Mouse (Mus musculus): Measurements from ENCODE around the gene Zfpm1. TPM values are rescaled to one million over a fixed set of nuclear protein-coding genes. Genes with fewer than 3 reads are reported as not detected.

The Zfpm1 gene
- polyA plus RNA-seq, 1 experiment from 2014 or later: 0.65 TPM

- no peak overlapping the region for H3K9ac ChIP-seq (replicated peaks; ENCODE audit: low read depth, low read length)
- no peak for ATAC-seq
- H3K4me1 ChIP-seq (replicated peaks; ENCODE audit: control insufficient read depth, insufficient read depth, low read length): peaks cover 12% of the 10 kb centered on the region
- no peak overlapping the region for H3K4me2 ChIP-seq (ENCODE audit: low read length)
- H3K27me3 ChIP-seq (replicated peaks; ENCODE audit: control insufficient read depth, insufficient read depth, low read length): 0 out of 2 replicates have a peak, but pooled peaks cover 2% of the 10 kb centered on the region
- no peaks in the 10 kb centered on the region for H3K9me3 ChIP-seq (ENCODE audit: control insufficient read depth, low read length)
- H3K4me3 ChIP-seq (replicated peaks; ENCODE audit: low read length): no peak overlapping the region
- no peaks in the 10 kb centered on the region for H3K36me3 ChIP-seq (ENCODE audit: control insufficient read depth, insufficient read depth)
- 71% methylated on average over 7 of the region's 7 CpGs for whole genome bisulfite sequencing
- no peak overlapping the region for H3K27ac ChIP-seq (ENCODE audit: low read length)
Measured at GRCm38 (mm10) chr8:122270555-122270954, 11.4 kb upstream of the Zfpm1 start.

- Histone ChIP-seq H3K27me3 (replicated peaks; ENCODE audit: control insufficient read depth, insufficient read depth, low read length) (0 out of 2 replicates have a peak, but pooled peaks cover 2% of the 10 kb centered on the region), H3K4me2 (ENCODE audit: low read length) (no peak overlapping the region), H3K9me3 (ENCODE audit: control insufficient read depth, low read length) (no peaks in the 10 kb centered on the region), H3K4me3 (replicated peaks; ENCODE audit: low read length) (no peak overlapping the region), H3K9ac (replicated peaks; ENCODE audit: low read depth, low read length) (no peak overlapping the region), H3K27ac (ENCODE audit: low read length) (no peak overlapping the region), H3K36me3 (ENCODE audit: control insufficient read depth, insufficient read depth) (no peaks in the 10 kb centered on the region), H3K4me1 (replicated peaks; ENCODE audit: control insufficient read depth, insufficient read depth, low read length) (peaks cover 7% of the 10 kb centered on the region)
- peak; percentile 51 for ATAC-seq
- WGBS: 5% methylated on average over 5 of the region's 5 CpGs
Measured at GRCm38 (mm10) chr8:122273152-122273551, 8.8 kb upstream of the Zfpm1 start.

- Histone ChIP-seq H3K9me3 (ENCODE audit: control insufficient read depth, low read length) (no peaks in the 10 kb centered on the region), H3K27me3 (replicated peaks; ENCODE audit: control insufficient read depth, insufficient read depth, low read length) (0 out of 2 replicates have a peak, but pooled peaks cover 2% of the 10 kb centered on the region), H3K36me3 (ENCODE audit: control insufficient read depth, insufficient read depth) (no peaks in the 10 kb centered on the region), H3K4me3 (replicated peaks; ENCODE audit: low read length) (no peak overlapping the region), H3K4me1 (replicated peaks; ENCODE audit: control insufficient read depth, insufficient read depth, low read length) (peaks cover 4% of the 10 kb centered on the region), H3K9ac (replicated peaks; ENCODE audit: low read depth, low read length) (no peak overlapping the region), H3K27ac (ENCODE audit: low read length) (no peak overlapping the region), H3K4me2 (ENCODE audit: low read length) (no peak overlapping the region)
- 31% methylated on average over 7 of the region's 7 CpGs for WGBS
- ATAC-seq: no peak
Measured at GRCm38 (mm10) chr8:122273826-122274225, 8.1 kb upstream of the Zfpm1 start.

- Histone ChIP-seq H3K4me2 (ENCODE audit: low read length) (no peak overlapping the region), H3K27ac (ENCODE audit: low read length) (no peak overlapping the region)
- ATAC-seq: no peak
Measured at GRCm38 (mm10) chr8:122274651-122275391, 7.1 kb upstream of the Zfpm1 start.

GRCm38 (mm10) chr8:122276308-122276707 is 5.6 kb upstream of the Zfpm1 start:
- Histone ChIP-seq H3K4me2 (ENCODE audit: low read length) (no peak overlapping the region), H3K4me1 (replicated peaks; ENCODE audit: control insufficient read depth, insufficient read depth, low read length) (no peaks in the 10 kb centered on the region), H3K27me3 (replicated peaks; ENCODE audit: control insufficient read depth, insufficient read depth, low read length) (no peaks in the 10 kb centered on the region), H3K9me3 (ENCODE audit: control insufficient read depth, low read length) (no peaks in the 10 kb centered on the region), H3K27ac (ENCODE audit: low read length) (no peak overlapping the region), H3K9ac (replicated peaks; ENCODE audit: low read depth, low read length) (no peak overlapping the region), H3K4me3 (replicated peaks; ENCODE audit: low read length) (no peak overlapping the region), H3K36me3 (ENCODE audit: control insufficient read depth, insufficient read depth) (no peaks in the 10 kb centered on the region)
- WGBS: 84% methylated on average over 5 of the region's 5 CpGs
- no peak for ATAC-seq

More at GRCm38 (mm10) chr8:122274651-122275391, 7.1 kb upstream of the Zfpm1 start:
- H3K4me3 ChIP-seq (replicated peaks; ENCODE audit: low read length): no peak overlapping the region
- WGBS: 77% methylated on average over 11 of the region's 11 CpGs
- H3K36me3 ChIP-seq (ENCODE audit: control insufficient read depth, insufficient read depth): no peaks in the 10 kb centered on the region
- no peaks in the 10 kb centered on the region for H3K4me1 ChIP-seq (replicated peaks; ENCODE audit: control insufficient read depth, insufficient read depth, low read length)
- 0 out of 2 replicates have a peak, but pooled peaks cover 2% of the 10 kb centered on the region for H3K27me3 ChIP-seq (replicated peaks; ENCODE audit: control insufficient read depth, insufficient read depth, low read length)
- no peak overlapping the region for H3K9ac ChIP-seq (replicated peaks; ENCODE audit: low read depth, low read length)
- no peaks in the 10 kb centered on the region for H3K9me3 ChIP-seq (ENCODE audit: control insufficient read depth, low read length)

- Histone ChIP-seq H3K4me3 (replicated peaks; ENCODE audit: low read length) (no peak overlapping the region), H3K36me3 (ENCODE audit: control insufficient read depth, insufficient read depth) (no peaks in the 10 kb centered on the region), H3K27ac (ENCODE audit: low read length) (no peak overlapping the region), H3K27me3 (replicated peaks; ENCODE audit: control insufficient read depth, insufficient read depth, low read length) (no peaks in the 10 kb centered on the region), H3K4me2 (ENCODE audit: low read length) (no peak overlapping the region), H3K9ac (replicated peaks; ENCODE audit: low read depth, low read length) (no peak overlapping the region), H3K9me3 (ENCODE audit: control insufficient read depth, low read length) (no peaks in the 10 kb centered on the region), H3K4me1 (replicated peaks; ENCODE audit: control insufficient read depth, insufficient read depth, low read length) (peaks cover under 1% of the 10 kb centered on the region)
- WGBS: 80% methylated on average over 18 of the region's 18 CpGs
- no peak for ATAC-seq
Measured at GRCm38 (mm10) chr8:122277204-122277995, 4.5 kb upstream of the Zfpm1 start.

GRCm38 (mm10) chr8:122280156-122280555 is 1.8 kb upstream of the Zfpm1 start:
- Histone ChIP-seq H3K9ac (replicated peaks; ENCODE audit: low read depth, low read length) (no peak overlapping the region), H3K27me3 (replicated peaks; ENCODE audit: control insufficient read depth, insufficient read depth, low read length) (peaks cover 6% of the 10 kb centered on the region), H3K4me2 (ENCODE audit: low read length) (no peak overlapping the region), H3K27ac (ENCODE audit: low read length) (no peak overlapping the region), H3K9me3 (ENCODE audit: control insufficient read depth, low read length) (no peaks in the 10 kb centered on the region), H3K36me3 (ENCODE audit: control insufficient read depth, insufficient read depth) (no peaks in the 10 kb centered on the region), H3K4me1 (replicated peaks; ENCODE audit: control insufficient read depth, insufficient read depth, low read length) (peaks cover 26% of the 10 kb centered on the region), H3K4me3 (replicated peaks; ENCODE audit: low read length) (no peak overlapping the region)
- WGBS: 75% methylated on average over 4 of the region's 4 CpGs
- ATAC-seq: no peak

- peak overlapping the region; percentile 86 for H3K4me2 ChIP-seq (ENCODE audit: low read length)
- no peak overlapping the region for H3K9ac ChIP-seq (replicated peaks; ENCODE audit: low read depth, low read length)
- H3K4me3 ChIP-seq (replicated peaks; ENCODE audit: low read length): no peak overlapping the region; the same call in 1 of the 2 replicates
- peaks cover 9% of the 10 kb centered on the region for H3K27me3 ChIP-seq (replicated peaks; ENCODE audit: control insufficient read depth, insufficient read depth, low read length)
- peaks cover 26% of the 10 kb centered on the region for H3K4me1 ChIP-seq (replicated peaks; ENCODE audit: control insufficient read depth, insufficient read depth, low read length)
- 0 out of 2 replicates have a peak overlapping the region, but pooled peaks have one; percentile 16 for H3K27ac ChIP-seq (ENCODE audit: low read length)
- H3K36me3 ChIP-seq (ENCODE audit: control insufficient read depth, insufficient read depth): no peaks in the 10 kb centered on the region
- no peaks in the 10 kb centered on the region for H3K9me3 ChIP-seq (ENCODE audit: control insufficient read depth, low read length)
- WGBS: 15% methylated on average over 20 of the region's 20 CpGs
- peak; percentile 13 for ATAC-seq
Measured at GRCm38 (mm10) chr8:122280588-122281316, 1.2 kb upstream of the Zfpm1 start.
